Mouse (Mus musculus): ENCODE results near the gene Cyp51.
A peak's percentile ranks its signal among the peaks of the same experiment; 100 is the strongest.
"Not testable (repeated sequence)": the region's sequence is repeated elsewhere in the genome, so short reads cannot be mapped to it uniquely, and the experiment has no call there.

Cyp51 gene

DNA sequence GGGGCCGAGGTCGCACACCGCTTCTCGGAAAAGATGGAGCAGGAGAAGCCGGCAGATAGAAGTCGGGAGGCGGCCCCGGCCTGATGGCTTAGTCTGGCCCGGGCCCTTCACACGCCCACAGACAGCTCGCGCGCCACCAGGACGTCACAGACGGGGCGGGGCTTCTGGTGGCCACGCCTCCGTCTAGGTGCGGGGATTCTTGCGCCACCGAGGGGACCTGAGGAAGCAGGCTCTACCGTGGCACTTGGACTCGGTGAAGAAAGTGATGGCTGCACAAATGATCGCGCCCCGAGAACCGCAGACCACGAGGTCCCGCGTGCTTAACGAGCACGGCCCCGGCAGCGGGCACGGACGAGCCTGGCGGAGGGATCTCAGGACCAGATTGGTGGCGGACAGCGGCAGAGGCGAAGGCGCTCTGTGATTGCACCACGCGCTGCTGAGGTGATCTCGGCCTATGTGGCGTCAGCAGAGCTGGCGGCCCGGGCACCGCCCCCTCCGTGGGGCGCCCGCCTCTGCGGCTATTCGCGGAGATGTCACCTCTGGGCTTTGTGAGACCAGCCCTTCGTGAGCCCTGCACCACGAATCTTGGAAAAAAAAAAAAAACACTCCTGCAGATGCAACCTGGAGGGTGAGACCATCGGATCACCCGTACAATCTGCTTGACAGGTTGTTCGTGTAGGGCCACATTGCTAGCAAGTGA, at the start of gene Cyp51:
Cyp51 (minus strand) TSS at position 406 of the 700 bp plus-strand sequence.
- peak; percentile 81 to 86 for DNase-seq (ENCODE audit: low spot score in 2 of 2)

DNA sequence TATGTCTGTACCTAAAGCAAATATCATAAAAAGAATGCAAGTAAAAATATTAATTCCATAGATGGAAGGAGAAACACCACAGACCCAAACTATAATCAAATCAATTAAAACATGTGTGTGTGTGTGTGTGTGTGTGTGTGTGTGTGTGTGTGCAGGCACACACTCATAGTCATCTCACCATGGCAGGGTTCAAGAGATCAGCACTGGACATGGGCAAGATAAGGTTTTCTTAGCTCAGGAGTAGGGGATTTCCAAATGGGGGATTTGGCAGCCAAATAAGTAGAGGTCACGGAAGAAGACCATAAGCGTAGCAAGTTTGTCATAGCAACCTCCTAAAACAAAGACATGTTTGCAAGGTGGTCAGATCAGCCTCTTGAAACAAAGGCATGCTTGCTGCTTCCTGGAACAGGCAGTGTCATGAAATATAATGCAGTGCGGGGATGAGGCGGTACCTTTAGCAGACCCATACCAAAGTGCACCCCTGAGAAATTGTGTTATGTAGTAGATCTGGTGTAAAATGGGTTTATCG, 8.1 kb upstream of the Cyp51 start:
- no peak for DNase-seq (ENCODE audit: low spot score in 2 of 2)

DNA sequence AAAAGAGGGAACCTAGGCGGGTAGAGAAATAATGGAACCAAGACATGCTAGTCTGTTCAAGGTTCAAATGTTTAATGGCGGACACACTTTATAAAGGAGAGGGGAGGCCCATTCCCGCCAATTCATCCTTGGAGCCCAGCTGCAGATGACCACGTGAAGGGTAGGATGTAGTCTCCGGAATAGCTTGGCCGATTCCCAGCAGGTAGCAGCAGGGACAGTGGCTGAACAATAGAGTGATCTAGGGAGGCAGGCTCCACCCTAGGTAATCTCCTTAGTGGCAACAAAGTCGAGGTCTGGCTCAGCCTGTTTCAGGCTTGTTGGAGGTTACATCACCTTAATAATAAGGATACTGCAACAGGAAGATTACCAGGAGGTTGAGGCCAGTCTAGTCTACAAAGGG, 2.5 kb upstream of the Cyp51 start:
- DNase-seq (ENCODE audit: low spot score in 2 of 2), result not testable (repeated sequence)

DNA sequence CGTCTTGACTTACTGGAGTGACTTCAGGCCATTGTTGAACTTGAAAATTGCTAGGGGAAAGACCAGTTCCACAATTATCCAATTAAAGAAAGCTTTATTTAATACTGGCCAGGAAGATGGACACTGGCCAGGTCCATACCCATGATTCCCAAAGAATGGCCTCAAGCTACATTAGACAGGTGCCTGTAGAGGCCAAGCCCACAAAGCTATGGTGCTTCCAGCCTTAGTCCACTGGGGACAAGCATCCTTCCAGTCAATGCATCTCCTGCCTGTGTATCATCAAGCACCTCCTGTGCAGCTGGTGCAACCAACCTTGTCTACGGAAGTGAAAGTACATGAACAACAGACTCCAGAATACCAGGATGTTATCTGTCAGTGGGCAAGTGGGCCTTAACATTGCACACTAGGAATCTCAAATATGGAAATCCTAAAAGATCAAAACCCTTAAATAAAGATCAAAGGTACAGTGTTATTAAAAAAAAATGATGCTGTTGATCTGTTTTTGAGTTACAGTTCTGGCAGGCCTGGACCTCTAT, 1.2 kb upstream of the Cyp51 start:
- no peak for DNase-seq (ENCODE audit: low spot score in 2 of 2)

DNA sequence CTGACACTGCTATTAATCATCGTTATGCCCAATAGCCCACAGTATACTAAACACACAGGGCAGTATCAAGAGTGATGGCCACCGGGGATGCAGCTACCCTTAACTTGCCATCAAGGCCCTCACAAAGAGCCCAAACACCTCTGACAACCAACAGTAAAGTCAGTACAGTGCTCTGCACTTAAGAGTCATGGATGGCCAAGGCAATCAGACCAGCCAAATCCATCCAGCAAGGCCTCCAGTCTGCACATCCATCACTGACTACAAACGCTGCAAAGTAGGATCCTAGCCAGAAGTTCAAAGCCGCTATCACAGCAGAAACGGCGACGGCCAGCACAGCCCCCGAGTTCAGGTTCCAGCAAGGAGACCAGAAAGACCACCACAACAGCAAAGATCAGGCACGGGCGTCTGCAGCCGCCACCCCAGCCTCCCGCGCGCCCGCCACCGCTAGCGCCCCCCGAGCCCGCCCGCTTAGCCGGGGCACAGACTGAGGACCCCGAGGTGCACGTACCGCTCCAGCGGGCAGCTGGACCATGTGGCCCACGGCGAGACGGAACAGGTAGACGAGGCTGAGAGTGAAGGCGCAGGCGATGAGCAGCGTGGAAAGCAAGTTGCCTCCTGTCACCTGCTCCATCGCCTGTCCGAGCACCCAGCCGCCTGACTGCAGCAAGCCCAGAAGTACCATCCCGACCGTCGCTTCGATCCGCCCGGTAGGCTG, 763 bp downstream of the Cyp51 start:
- no peak for DNase-seq (ENCODE audit: low spot score in 2 of 2)

DNA sequence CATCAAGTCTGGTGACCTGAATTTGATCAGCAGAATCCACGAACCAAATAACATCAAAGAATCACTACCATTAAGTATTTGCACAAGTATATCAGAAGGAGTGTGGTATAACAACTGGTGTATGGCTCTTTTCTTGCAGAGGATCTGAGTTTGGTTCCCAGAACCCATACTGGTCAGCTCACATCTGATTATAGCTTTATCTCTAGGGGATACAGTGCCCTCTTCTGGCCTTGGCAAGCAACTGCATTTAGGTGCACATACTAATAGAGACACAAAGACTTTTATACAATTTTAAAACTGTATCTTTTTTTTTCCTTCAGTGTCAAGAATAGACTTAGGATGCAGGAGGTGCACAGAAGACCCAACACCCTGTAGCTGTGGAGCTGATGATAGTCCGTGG, 2.8 kb downstream of the Cyp51 start:
- DNase-seq (ENCODE audit: low spot score in 2 of 2), result no peak

DNA sequence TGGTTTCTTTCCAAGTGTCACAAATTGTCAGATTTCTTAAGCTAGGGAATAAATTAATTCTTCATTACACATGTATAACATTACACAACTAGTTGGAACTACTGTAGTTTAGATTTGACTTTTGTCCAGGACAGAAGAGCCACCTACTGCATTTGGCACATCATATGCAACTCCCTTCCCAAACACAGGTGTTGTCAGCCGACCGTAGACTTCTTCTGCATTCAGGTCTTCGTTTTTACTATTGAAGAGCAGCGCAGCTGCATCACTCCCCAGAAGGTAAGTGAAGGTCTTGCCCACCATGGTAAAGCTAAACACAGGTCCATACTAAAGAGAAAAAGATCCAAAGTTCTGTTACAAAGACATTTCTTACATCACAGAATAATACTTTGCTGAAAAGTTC, 3.5 kb downstream of the Cyp51 start:
- no peak for DNase-seq (ENCODE audit: low spot score in 2 of 2)

DNA sequence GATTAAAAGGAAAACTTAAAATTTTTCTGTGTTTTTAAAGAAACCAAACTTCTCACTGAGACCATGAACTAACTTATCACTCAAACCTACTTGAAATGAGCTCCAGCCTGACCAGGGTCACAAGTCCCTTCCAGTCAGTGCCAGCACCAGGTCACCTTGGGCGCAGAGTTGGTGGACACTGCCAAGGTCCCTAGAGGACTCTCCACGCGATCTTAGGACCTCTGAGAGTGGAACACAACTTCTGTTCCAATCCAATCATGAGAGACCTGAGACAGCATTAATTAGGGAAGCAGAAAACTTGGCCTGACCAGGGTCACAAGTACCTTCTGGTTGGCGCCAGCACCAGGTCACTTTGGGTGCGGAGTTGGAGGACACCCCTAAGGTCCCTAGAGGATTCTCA, 10.1 kb downstream of the Cyp51 start:
- DNase-seq (ENCODE audit: low spot score in 2 of 2), result no peak

DNA sequence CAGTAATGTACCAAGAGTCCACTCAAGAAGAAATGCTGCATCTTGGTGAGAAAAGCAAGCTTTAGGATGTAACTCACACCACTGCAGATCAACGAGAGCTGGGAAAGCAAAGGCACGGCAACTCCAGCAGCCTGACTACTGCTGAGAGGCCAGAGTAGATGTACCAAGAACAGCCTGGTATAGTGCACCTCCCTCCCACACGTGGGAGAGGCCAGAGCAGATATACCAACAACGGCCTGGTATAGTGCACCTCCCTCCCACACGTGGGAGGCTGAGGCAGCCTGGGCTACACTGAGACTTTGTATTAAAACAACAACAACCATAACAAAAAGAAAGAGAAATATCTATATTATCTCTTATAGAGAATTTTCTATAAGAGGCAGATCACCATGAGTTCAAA, 16.4 kb downstream of the Cyp51 start:
- DNase-seq (ENCODE audit: low spot score in 2 of 2), result no peak

DNA sequence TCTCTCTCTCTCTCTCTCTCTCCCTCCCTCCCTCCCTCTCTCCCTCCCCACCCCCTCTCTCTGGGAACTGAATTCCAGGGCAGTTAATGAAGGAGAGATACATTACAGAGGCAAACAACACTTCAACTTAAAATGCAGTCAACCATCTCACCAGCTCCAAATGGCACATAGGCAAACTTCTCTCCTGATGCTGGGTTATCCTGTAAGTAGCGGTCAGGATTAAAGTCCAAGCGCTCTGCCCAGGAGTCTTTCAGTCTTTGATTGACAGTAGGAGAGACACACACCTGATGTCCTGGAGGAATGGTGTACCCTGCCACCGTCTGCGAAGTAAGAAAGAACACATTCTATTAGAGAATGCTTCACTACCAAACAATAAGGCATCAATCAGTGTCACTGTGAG, 18.2 kb downstream of the Cyp51 start:
- DNase-seq (ENCODE audit: low spot score in 2 of 2), result no peak

DNA sequence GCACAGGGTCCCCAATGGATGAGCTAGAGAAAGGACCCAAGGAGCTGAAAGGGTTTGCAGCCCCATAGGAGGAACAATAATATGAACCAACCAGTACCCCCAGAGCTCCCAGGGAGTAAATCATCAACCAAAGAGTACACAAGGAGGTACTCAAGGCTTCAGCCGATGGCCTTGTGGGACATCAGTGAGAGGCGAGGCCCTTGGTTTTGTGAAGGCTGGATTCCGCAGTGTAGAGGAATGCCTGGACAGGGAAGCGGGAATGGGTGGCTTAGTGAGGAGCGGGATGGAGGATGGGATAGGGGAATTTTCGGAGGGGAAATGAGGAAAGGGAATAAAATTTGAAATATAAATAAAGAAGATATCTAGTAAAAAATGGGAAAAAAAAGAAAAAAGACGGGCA, 19.6 kb downstream of the Cyp51 start:
- no peak for DNase-seq (ENCODE audit: low spot score in 2 of 2)

DNA sequence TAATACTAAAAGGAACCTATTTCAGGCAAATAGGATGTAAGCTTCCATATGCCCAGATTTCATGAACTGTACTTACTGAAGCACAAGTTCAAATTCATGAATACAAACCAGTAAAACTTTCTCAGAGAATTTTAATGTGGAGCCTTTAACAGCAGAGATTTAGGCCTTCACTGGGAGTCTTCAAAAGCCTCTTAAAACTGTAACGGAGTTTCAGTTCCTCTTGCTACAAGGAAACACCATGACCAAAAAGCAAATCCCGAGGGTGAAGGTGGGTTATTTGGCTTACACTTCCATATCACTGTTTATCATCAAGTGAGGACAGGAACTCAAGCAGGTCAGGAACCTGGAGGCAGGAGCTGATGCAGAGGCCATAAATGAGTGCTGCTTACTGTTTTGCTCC, 23.0 kb downstream of the Cyp51 start:
- DNase-seq (ENCODE audit: low spot score in 2 of 2), result no peak

DNA sequence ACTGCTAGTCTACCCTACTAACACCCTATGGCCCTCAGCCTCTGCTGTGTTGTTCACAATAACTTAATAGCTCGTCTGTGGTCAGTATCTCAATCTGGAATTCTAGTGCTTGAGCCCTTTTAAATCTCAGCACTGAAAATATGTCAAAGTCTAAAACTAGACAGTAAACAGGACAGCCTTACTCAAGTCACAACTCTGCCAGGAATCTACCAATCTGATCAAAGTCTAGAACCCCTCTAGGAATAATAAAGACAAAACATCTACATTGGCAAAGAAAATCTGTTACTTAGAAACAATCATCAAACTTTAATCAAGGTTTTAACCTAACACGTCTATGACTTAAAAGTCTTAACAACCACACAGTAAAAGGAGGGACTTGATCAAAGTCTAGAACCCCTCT, 23.7 kb downstream of the Cyp51 start:
- DNase-seq (ENCODE audit: low spot score in 2 of 2), result no peak

DNA sequence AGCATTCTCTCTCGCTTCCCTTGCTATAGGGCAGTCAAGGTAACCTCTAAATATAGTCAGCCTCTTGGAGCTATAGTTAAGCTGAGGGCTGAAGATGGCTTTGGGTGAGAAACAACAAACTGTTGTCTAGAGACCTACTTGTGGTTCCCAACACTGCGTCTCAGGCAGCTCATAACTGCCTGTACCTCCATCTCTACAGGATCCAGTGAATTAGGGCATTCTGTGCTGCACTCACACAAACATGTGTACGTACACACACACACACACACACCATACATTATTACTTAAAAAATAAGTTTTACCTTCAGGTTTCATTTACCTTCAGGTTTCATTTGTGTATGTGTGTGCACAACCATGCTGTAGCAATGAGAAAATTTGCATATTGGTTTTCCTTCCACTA, 25.5 kb downstream of the Cyp51 start:
- no peak for DNase-seq (ENCODE audit: low spot score in 2 of 2)

DNA sequence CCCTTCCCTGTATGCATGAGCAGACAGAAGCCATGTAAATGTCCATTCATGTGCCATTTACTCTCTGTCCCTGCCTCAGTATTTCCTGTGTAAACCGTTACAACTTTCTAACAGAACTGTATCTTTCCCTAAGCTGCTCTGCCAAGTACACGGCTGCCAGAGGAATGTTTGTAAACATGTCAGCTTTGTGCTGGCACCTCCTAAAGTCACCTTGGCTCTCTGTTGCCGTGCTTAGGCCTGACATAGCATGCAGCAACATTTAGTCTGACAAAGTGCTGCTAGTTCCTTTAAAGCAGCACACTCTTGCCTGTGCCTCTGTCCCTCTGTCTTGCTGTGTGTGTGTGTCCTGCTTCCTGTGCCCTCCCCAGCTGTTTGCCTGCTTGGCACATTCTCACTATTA, 37.3 kb downstream of the Cyp51 start:
- DNase-seq (ENCODE audit: low spot score in 2 of 2), result peak; percentile 12 to 50

DNA sequence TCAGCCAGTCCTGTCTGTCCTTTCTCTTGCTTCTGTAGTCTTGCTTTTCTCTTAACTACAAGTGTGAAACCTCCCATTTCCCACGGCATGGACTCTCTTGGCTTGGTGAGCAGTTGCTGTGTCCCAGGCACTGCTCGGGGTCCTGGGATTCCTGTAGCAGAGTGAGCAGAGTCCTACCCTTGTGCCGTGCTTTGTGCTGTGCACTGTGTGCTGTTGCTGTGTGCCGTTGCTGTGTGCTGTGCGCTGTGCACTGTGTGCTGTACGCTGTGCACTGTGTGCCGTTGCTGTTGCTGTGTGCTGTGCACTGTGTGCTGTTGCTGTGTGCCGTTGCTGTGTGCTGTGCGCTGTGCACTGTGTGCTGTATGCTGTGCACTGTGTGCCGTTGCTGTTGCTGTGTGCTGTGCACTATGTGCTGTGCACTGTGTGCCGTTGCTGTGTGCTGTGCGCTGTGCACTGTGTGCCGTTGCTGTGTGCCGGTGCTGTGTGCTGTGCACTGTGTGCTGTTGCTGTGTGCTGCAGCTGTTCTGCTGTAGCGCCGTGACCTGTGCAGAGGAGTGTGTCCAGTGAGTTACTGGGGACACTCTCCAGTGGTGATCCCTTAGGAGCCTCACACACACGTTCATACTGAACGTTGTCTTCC, 38.0 kb downstream of the Cyp51 start:
- no peak for DNase-seq (ENCODE audit: low spot score in 2 of 2)

DNA sequence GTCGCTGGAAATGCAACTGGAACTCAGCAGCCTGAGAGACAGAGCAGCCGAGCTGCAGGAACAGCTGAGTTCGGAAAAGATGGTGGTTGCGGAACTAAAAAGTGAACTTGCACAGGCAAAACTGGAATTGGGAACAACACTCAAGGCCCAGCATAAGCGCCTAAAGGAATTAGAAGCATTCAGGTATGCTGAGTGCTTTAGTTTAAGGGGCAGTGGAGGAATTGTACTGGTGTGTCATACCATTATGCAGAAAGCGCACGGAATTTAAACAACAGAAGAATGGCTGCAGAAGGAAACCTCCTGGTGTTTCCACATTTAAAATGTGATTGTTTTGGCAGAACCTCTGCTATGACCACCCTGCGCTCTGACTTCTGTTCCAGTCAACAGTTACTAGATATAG, 44.2 kb downstream of the Cyp51 start:
- no peak for DNase-seq (ENCODE audit: low spot score in 2 of 2)

DNA sequence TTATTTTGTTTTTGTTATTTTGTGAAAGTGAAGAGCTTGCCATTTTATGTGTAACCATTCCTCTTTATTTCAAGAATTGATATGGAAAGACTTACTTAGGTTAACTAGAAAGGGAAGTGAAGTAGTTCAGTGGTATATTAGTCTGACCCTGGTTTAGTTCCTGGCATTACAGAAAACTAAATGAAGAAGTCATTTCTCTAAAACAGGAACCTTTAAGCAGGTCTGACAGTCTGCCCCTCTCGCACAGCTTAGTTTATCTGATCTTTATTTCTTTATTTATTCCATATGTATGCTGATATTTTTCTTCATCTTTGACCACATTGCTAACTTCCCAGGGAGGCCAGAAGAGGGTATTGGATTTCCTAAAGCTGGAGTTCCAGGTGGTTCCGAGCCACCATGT, 63.6 kb downstream of the Cyp51 start:
- no peak for DNase-seq (ENCODE audit: low spot score in 2 of 2)

DNA sequence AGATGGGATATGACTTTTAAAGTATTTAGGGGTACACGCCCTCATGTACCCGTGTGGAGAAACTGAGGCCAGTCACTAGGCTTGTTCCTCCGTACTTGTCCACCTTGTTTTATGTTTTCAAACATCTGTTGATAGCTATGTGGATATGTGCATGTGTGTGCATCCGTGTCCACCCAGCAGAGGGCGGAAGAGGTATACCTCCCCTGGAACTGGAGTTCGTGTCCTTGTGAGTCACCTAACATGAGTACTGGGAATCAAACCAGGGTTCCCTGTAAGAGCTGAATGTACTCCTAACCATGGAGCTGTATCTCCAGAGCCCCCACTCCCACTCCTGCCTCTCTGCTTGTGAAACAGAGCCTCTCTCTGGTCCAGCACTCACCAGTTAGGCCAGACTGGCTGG, 64.2 kb downstream of the Cyp51 start:
- no peak for DNase-seq (ENCODE audit: low spot score in 2 of 2)

DNA sequence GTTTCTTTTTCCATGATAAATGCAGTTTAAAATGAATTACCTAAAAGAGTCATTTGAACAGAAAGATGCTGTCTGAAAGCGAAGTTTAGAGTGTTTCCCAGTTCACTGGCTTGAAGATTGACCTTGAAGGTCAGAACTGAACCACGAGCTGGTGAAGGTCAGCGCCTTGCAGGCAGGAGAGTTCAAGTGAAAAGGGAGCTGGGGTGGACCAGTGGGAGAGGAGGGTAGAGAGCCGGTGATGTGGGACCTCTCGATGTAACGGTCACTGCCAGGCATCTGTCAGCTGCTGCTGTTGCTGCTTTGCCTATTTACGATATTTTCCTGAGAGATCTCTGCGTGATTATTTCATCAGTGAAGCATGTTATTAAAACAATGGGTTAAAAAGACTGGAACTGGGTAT, 65.2 kb downstream of the Cyp51 start:
- no peak for DNase-seq (ENCODE audit: low spot score in 2 of 2)

DNA sequence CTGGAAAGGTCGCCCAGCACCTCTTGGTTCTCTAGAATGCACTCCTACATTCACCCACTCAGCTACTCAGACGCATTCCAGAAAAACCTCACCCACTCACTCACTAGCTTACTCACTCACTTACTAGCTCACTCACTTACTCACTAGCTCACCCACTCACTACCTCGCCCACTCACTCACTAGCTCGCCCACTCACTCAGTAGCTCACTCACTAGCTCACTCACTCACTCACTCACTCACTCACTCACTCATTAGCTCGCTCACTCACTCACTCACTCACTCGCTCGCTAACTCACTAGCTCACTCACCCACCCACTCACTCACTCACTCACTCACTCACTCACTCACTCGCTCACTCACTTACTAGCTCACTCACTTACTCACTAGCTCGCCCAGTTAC, 67.9 kb downstream of the Cyp51 start:
- DNase-seq (ENCODE audit: low spot score in 2 of 2), result no peak

DNA sequence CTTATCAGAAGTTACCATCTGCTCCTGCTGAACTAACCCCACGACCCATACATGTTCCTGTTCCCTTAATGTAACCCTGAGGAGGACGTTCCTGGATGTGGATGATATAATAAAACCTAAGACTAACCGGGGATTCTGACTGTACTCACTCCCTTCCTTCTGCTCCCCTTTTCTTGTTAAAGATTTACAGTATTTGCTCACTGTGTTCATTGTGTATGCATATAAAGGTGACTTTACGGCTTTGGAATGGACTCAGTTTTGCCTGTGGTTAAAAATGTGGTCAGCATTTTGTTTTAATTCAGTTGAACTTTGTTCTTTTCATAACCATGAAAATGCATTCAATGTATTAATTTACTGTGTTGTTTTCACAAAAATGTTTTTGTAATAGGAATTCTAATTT, 72.7 kb downstream of the Cyp51 start:
- no peak for DNase-seq (ENCODE audit: low spot score in 2 of 2)

All from heart, adult 9 months (tissue).